Mouse (Mus musculus): Measurements from ENCODE around the gene Dcaf6. TPM values are rescaled to one million over a fixed set of nuclear protein-coding genes. Genes with fewer than 3 reads are reported as not detected.

The Dcaf6 gene
- polyA plus RNA-seq (2014; fragmentation: Illumina TruSeq; extraction: RNeasy Lipid Tissue Mini Kit (QIAGEN cat#74804); ENCODE audit: low read depth, low replicate concordance) = 31.0 TPM

GRCm38 (mm10) chr1:165460360-165460800 is at the start of gene Dcaf6, which contains the start of gene Mpc2:
TSS of gene Dcaf6 (minus strand) at chr1:165460475.
TSS of gene Mpc2 (plus strand) at chr1:165460637.

GRCm38 (mm10) chr1:165484688-165485233 is 24.5 kb upstream of the Dcaf6 start, which contains the start of gene Adcy10:
TSS of gene Adcy10 (plus strand) at chr1:165485183.

DNA sequence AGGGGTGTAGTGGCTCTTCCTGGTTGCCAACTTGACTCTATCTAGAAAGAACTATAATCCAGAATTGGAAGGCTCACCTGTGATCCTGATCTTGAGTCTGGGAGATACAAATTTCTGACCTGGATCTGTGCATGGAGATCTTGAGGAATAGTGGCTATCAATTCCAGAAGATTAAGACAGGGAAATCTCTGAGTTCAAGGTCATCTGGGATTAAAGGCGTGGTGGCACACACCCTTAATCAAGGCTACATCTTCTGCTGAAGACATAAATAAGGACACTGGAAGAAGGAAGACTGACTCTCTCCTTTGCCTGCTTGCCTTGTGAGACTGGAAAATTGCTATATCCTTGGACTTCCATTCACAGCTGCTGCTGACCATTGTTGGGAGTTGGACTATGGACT is 164.8 kb downstream of the Dcaf6 start, which contains the start of gene Gpr161:
TSS of gene Gpr161 (plus strand) at position 301 of the 400 bp plus-strand sequence.

Other genes with a start within 250 kb of the Dcaf6 start
- 50.2 TPM for gene Tiprl, start 223.5 kb downstream of the Dcaf6 start, polyA plus RNA-seq (2014; fragmentation: Illumina TruSeq; extraction: RNeasy Lipid Tissue Mini Kit (QIAGEN cat#74804); ENCODE audit: low read depth, low replicate concordance)
- gene Gpr161, start 164.7 kb downstream of the Dcaf6 start, polyA plus RNA-seq (2014; fragmentation: Illumina TruSeq; extraction: RNeasy Lipid Tissue Mini Kit (QIAGEN cat#74804); ENCODE audit: low read depth, low replicate concordance) = 1.5 TPM
- gene Mpc2, start 162 bp upstream of the Dcaf6 start, polyA plus RNA-seq (2014; fragmentation: Illumina TruSeq; extraction: RNeasy Lipid Tissue Mini Kit (QIAGEN cat#74804); ENCODE audit: low read depth, low replicate concordance) = 140 TPM
- 2.8 TPM for gene Adcy10, start 24.7 kb upstream of the Dcaf6 start, polyA plus RNA-seq (2014; fragmentation: Illumina TruSeq; extraction: RNeasy Lipid Tissue Mini Kit (QIAGEN cat#74804); ENCODE audit: low read depth, low replicate concordance)
- gene Mpzl1, start 174.1 kb upstream of the Dcaf6 start, polyA plus RNA-seq (2014; fragmentation: Illumina TruSeq; extraction: RNeasy Lipid Tissue Mini Kit (QIAGEN cat#74804); ENCODE audit: low read depth, low replicate concordance) = 50.8 TPM
- 15.1 TPM for gene Rcsd1, start 249.3 kb upstream of the Dcaf6 start, polyA plus RNA-seq (2014; fragmentation: Illumina TruSeq; extraction: RNeasy Lipid Tissue Mini Kit (QIAGEN cat#74804); ENCODE audit: low read depth, low replicate concordance)